Mouse (Mus musculus): ENCODE measurements around the gene Gm12248. TPM values are rescaled to one million over a fixed set of nuclear protein-coding genes. Genes with fewer than 3 reads are reported as not detected.
A peak's percentile ranks its signal among the peaks of the same experiment; 100 is the strongest.
"Not testable (repeated sequence)": the region's sequence is repeated elsewhere in the genome, so short reads cannot be mapped to it uniquely, and the experiment has no call there.

Gm12248 gene
- polyA plus RNA-seq, 1 experiment = 0.19 TPM

DNA sequence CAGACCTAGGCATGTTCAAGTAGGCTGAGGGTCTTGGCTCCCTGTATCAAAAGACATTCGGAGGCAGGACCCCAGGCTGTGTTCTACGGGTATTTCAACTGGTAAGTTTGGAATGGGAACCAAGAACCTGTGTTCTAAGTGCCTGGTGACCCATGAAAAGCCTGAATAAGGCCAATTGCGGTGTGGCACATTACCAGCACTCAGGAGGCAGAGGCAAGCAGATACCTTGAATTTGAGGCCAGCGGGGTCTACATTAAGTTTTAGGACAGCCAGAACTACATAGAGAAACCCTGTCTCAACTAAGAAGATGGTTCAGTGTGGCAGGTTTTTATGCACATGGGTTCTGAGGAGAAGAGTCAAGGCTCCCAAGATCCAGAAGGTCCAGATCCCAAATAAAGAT lies 27.9 kb downstream of the Gm12248 start:
- no peak overlapping the region for H3K4me3 ChIP-seq
- no peaks in the 10 kb centered on the region for H3K79me2 ChIP-seq (ENCODE audit: control insufficient read depth, insufficient read depth)
- TF ChIP-seq SRF (IDR thresholded peaks at IDR 0.05; ENCODE audit: control insufficient read depth, insufficient read length, low read depth) (no peak), REST (IDR thresholded peaks at IDR 0.05; ENCODE audit: insufficient read depth, insufficient read length) (no peak), E2F4 (IDR thresholded peaks at IDR 0.05; ENCODE audit: insufficient read depth) (no peak), TCF12 (IDR thresholded peaks at IDR 0.05; ENCODE audit: insufficient read depth, poor library complexity, severe bottlenecking) (no peak), USF1 (IDR thresholded peaks at IDR 0.05; ENCODE audit: low read depth) (no peak), MYOG (IDR thresholded peaks at IDR 0.05; ENCODE audit: control insufficient read depth in 1 of 3, insufficient read depth in 1 of 3, insufficient read length in 2 of 3, low read depth in 2 of 3) (no peak), MAX (IDR thresholded peaks at IDR 0.05; ENCODE audit: low read depth) (no peak), CEBPB (IDR thresholded peaks at IDR 0.05; ENCODE audit: insufficient read depth, poor library complexity, severe bottlenecking) (no peak)
- H3K4me2 ChIP-seq (ENCODE audit: low read depth) = no peak overlapping the region
- H3K27me3 ChIP-seq (ENCODE audit: control insufficient read depth, insufficient read depth, insufficient read length) = no peaks in the 10 kb centered on the region
- no peak overlapping the region for H3ac ChIP-seq (ENCODE audit: control insufficient read depth, insufficient read length)
- H3K36me3 ChIP-seq (ENCODE audit: control insufficient read depth, insufficient read depth) = peaks cover 9% of the 10 kb centered on the region

DNA sequence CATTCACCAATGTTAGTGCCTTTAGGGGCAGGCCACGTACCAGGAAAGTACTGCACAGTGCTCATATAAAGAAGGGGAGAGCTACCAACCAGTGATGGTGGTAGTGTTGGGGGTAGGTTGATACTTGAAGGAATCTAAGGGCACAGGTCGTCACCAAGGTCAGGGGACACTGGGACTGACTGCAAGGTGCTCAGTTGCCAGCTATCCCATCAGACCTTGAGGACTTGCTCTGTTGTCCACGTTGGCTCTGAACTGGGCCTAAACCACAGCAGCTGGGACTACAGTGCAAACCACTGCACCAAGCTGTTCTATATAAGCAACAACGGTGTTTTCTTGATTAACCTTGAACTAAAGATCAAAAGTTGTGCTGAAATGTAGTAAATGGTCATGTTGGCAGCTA lies 30.3 kb downstream of the Gm12248 start:
- Histone ChIP-seq H3K27me3 (ENCODE audit: control insufficient read depth, insufficient read depth, insufficient read length) (no peaks in the 10 kb centered on the region), H3K4me2 (ENCODE audit: low read depth) (no peak overlapping the region), H3K4me3 (no peak overlapping the region), H3K79me2 (ENCODE audit: control insufficient read depth, insufficient read depth) (no peaks in the 10 kb centered on the region), H3ac (ENCODE audit: control insufficient read depth, insufficient read length) (no peak overlapping the region), H3K36me3 (ENCODE audit: control insufficient read depth, insufficient read depth) (peaks cover 19% of the 10 kb centered on the region)
- TF ChIP-seq TCF3 (IDR thresholded peaks at IDR 0.05; ENCODE audit: insufficient read length, low read depth) (no peak), POLR2A (IDR thresholded peaks at IDR 0.05; ENCODE audit: insufficient read length, low read depth) (no peak), MYOG (IDR thresholded peaks at IDR 0.05; ENCODE audit: control insufficient read depth in 1 of 3, insufficient read depth in 1 of 3, insufficient read length in 2 of 3, low read depth in 2 of 3) (no peak), POLR2AphosphoS2 (IDR thresholded peaks at IDR 0.05; ENCODE audit: insufficient read length, low read depth) (peak; percentile 82)

DNA sequence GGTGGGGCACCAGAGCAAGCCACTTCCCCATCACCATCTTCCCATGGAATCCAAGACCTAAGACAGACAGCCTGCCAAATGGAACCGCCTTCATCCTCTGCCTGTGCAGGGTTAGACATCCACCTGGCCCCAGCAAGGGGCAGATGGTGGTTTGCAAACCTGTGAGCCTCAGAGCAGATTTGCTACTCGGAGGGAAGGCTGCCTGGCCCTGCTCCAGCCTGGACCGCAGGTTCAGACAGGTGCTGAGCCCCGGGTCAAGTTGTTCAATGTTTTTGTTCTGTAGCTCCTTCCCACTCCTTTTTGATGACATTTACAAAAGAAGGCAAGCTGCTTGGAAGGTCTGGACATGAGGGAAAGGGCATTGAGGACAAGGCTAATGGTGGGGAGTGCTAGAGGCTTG lies 31.7 kb downstream of the Gm12248 start:
- not testable (repeated sequence) for H3K4me2 ChIP-seq (ENCODE audit: low read depth); H3K79me2 ChIP-seq (ENCODE audit: control insufficient read depth, insufficient read depth); H3K4me3 ChIP-seq; H3ac ChIP-seq (ENCODE audit: control insufficient read depth, insufficient read length); H3K27me3 ChIP-seq (ENCODE audit: control insufficient read depth, insufficient read depth, insufficient read length)
- peaks cover 30% of the 10 kb centered on the region for H3K36me3 ChIP-seq (ENCODE audit: control insufficient read depth, insufficient read depth)

DNA sequence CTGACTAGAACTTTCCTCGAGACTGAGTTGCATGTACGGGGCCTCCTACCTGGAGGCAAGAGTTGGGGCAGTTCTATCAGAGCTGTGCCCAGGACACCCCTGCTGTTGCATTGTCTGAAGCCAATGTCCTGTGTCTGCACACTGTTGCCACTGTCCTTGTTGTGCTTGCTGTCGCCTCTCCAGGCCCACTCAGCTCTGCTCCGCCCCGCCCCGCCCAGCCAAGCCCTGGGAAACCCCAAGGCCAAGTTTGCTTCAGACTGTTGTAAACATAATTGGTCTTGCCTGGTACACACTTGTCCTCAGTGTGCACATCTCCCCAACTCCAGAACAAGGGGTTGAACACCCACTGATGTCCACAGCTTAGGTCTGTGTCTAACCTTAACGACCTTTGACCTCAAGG lies 33.2 kb downstream of the Gm12248 start:
- H3K4me3 ChIP-seq; H3K27me3 ChIP-seq (ENCODE audit: control insufficient read depth, insufficient read depth, insufficient read length); H3K79me2 ChIP-seq (ENCODE audit: control insufficient read depth, insufficient read depth); H3ac ChIP-seq (ENCODE audit: control insufficient read depth, insufficient read length); H3K4me2 ChIP-seq (ENCODE audit: low read depth): not testable (repeated sequence)
- H3K36me3 ChIP-seq (ENCODE audit: control insufficient read depth, insufficient read depth) = peaks cover 30% of the 10 kb centered on the region

DNA sequence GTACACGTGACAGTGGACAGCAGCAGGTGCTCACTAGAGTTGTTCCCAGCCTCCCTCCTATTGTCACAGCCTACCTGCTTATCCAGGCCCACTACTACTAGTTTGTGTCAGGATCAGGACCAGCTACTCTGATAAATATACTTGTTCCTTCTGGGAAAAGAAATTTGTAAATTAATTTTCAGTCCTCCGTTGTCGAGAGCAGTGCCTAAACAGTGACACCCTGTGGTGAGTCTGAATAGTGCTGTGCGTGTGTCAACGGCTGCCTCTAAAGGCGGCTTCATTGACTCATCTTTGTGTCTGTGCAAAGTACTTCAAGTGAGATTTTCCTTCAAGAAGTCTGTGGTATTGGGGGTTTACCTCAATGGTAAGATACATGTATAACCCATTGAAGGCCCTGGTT lies 35.5 kb downstream of the Gm12248 start:
- Histone ChIP-seq H3K4me3 (no peak overlapping the region), H3K79me2 (ENCODE audit: control insufficient read depth, insufficient read depth) (no peaks in the 10 kb centered on the region), H3K27me3 (ENCODE audit: control insufficient read depth, insufficient read depth, insufficient read length) (no peaks in the 10 kb centered on the region), H3ac (ENCODE audit: control insufficient read depth, insufficient read length) (no peak overlapping the region), H3K4me2 (ENCODE audit: low read depth) (no peak overlapping the region), H3K36me3 (ENCODE audit: control insufficient read depth, insufficient read depth) (peaks cover 41% of the 10 kb centered on the region)
- TF ChIP-seq MYOD1 (IDR thresholded peaks at IDR 0.05; ENCODE audit: control insufficient read depth in 1 of 3, insufficient read length in 2 of 3, low read depth in 2 of 3) = no peak
- no peak for TF ChIP-seq MYOG (IDR thresholded peaks at IDR 0.05; ENCODE audit: control insufficient read depth in 1 of 3, insufficient read depth in 1 of 3, insufficient read length in 2 of 3, low read depth in 2 of 3)
- TF ChIP-seq TCF12 (IDR thresholded peaks at IDR 0.05; ENCODE audit: insufficient read depth, poor library complexity, severe bottlenecking) = no peak
- no peak for TF ChIP-seq TCF3 (IDR thresholded peaks at IDR 0.05; ENCODE audit: insufficient read length, low read depth)
- TF ChIP-seq E2F4 (IDR thresholded peaks at IDR 0.05; ENCODE audit: insufficient read depth) = no peak
- no peak for TF ChIP-seq USF1 (IDR thresholded peaks at IDR 0.05; ENCODE audit: low read depth)

DNA sequence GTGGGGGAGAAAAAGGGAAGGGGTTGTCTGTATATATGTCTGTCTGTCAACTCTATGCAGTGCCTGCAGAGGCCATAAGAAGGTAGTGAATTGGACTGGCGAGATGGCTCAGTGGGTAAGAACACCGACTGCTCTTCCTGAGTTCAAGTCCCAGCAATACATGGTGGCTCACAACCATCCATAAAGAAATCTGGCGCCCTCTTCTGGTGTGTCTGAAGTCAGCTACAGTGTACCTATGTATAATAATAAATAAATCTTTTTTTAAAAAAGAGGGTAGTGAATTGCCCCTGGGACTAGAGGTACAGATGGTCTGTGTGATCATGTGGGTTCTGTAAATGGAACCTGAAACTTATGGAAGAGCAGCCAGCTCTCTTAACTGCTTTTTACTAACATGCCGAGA lies 46.5 kb downstream of the Gm12248 start:
- H3K27me3 ChIP-seq (ENCODE audit: control insufficient read depth, insufficient read depth, insufficient read length) = no peaks in the 10 kb centered on the region
- TF ChIP-seq POLR2A (IDR thresholded peaks at IDR 0.05; ENCODE audit: insufficient read length, low read depth) (no peak), SRF (IDR thresholded peaks at IDR 0.05; ENCODE audit: control insufficient read depth, insufficient read length, low read depth) (no peak), MAX (IDR thresholded peaks at IDR 0.05; ENCODE audit: low read depth) (no peak), TCF3 (IDR thresholded peaks at IDR 0.05; ENCODE audit: insufficient read length, low read depth) (no peak), CEBPB (IDR thresholded peaks at IDR 0.05; ENCODE audit: insufficient read depth, poor library complexity, severe bottlenecking) (no peak), MYOD1 (IDR thresholded peaks at IDR 0.05; ENCODE audit: control insufficient read depth in 1 of 3, insufficient read length in 2 of 3, low read depth in 2 of 3) (no peak), TCF12 (IDR thresholded peaks at IDR 0.05; ENCODE audit: insufficient read depth, poor library complexity, severe bottlenecking) (no peak), MYOG (IDR thresholded peaks at IDR 0.05; ENCODE audit: control insufficient read depth in 1 of 3, insufficient read depth in 1 of 3, insufficient read length in 2 of 3, low read depth in 2 of 3) (no peak), REST (IDR thresholded peaks at IDR 0.05; ENCODE audit: insufficient read depth, insufficient read length) (no peak), USF1 (IDR thresholded peaks at IDR 0.05; ENCODE audit: low read depth) (no peak), POLR2AphosphoS2 (IDR thresholded peaks at IDR 0.05; ENCODE audit: insufficient read length, low read depth) (no peak), E2F4 (IDR thresholded peaks at IDR 0.05; ENCODE audit: insufficient read depth) (no peak)
- no peak overlapping the region for H3ac ChIP-seq (ENCODE audit: control insufficient read depth, insufficient read length)
- peaks cover 61% of the 10 kb centered on the region for H3K36me3 ChIP-seq (ENCODE audit: control insufficient read depth, insufficient read depth)
- peaks cover 32% of the 10 kb centered on the region for H3K79me2 ChIP-seq (ENCODE audit: control insufficient read depth, insufficient read depth)
- no peak overlapping the region for H3K4me2 ChIP-seq (ENCODE audit: low read depth)
- no peak overlapping the region for H3K4me3 ChIP-seq
